20 mouse cellular contexts compared by ENCODE assay signal in the genomic region with DNA sequence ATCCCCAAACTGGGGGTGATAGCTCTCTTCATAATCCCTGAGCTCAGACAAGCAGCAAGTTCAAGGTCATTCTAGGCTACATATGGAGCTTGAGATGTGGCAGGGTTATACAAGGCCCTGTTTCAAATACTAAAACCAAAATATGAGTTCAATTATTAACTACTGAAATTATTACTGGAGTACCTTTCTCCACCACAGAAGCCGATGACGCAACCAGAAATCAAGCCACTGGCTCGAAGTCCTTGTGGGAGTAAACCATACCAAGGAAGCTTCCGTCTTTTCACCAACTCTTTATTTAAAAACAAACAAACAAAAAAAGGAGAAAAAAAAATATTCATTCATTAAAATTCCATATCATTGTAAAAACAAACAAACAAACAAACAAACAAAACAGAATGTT. TPM values are rescaled to one million over a fixed set of nuclear protein-coding genes. Genes with fewer than 3 reads are reported as not detected.
DNase-seq lines count a peak whose midpoint lies in the region; ATAC-seq and TF ChIP-seq lines count a peak whose summit lies in the region.
"Had no signal": no experiment of that assay in that cellular context is flagged by ENCODE, and none has a peak within 500 bp of the region (broad histone marks: within the 10 kb centered on the region; RNA-seq: fewer than 3 reads in every experiment).

No protein-coding gene starts in this region.

- H3K9ac ChIP-seq in liver, adult 2 months (ENCODE audit: low read depth, low read length): no peak overlapping the region; the same call in 1 of the 2 replicates
- H3K9ac ChIP-seq in liver, embryonic 11.5 days (ENCODE audit: low read depth, low read length): no peak overlapping the region
- no peak overlapping the region for H3K9ac ChIP-seq in intestine, embryonic 15.5 days
- H3K9ac ChIP-seq: embryonic facial prominence, embryonic 12.5 days; heart, embryonic 12.5 days; hindbrain, embryonic 15.5 days; liver, embryonic 14.5 days; midbrain, embryonic 12.5 days had no signal

- peak overlapping the region; percentile 81 for H3K27ac ChIP-seq in liver, adult 2 months (replicated peaks; ENCODE audit: insufficient read depth, low read depth, low read length)
- H3K27ac ChIP-seq in liver, embryonic 11.5 days (ENCODE audit: low read depth, low read length): no peak overlapping the region
- no peak overlapping the region for H3K27ac ChIP-seq in intestine, embryonic 15.5 days
- no peak overlapping the region for H3K27ac ChIP-seq in left cerebral cortex, adult 2 months
- H3K27ac ChIP-seq: embryonic facial prominence, embryonic 12.5 days; forebrain, embryonic 15.5 days; hindbrain, embryonic 15.5 days; liver, embryonic 14.5 days; macrophage; midbrain, embryonic 12.5 days; neural tube, embryonic 13.5 days had no signal

- 22% methylated on average over 4 of the region's 4 CpGs for WGBS in liver, adult 2 months
- WGBS in liver, embryonic 11.5 days: 82% methylated on average over 4 of the region's 4 CpGs
- WGBS in intestine, embryonic 15.5 days: 63% methylated on average over 4 of the region's 4 CpGs

- intact Hi-C loops in left cerebral cortex, adult 2 months (cut with DNase I): no loop called here

- peak; percentile 92 for DNase-seq in liver, adult 2 months (ENCODE audit: extremely low read depth, low read depth, low spot score)
- no peak for DNase-seq in liver, embryonic 11.5 days (ENCODE audit: low spot score)
- DNase-seq in kidney, postnatal 14 days: peak; percentile 38
- DNase-seq in splenic B cell, adult 2 months (ENCODE audit: low read depth, low spot score): peak; percentile 14
- DNase-seq in cerebellum, adult 8-10 months: no peak
- DNase-seq in left cerebral cortex, adult 2 months (ENCODE audit: extremely low spot score in 1 of 2, low spot score in 2 of 2): no peak
- DNase-seq: right cerebral cortex, postnatal 25 days; thymus, postnatal 4 days had no signal

- H3K27me3 ChIP-seq in liver, adult 2 months (ENCODE audit: control insufficient read depth, insufficient read depth, low read length): no peaks in the 10 kb centered on the region
- no peaks in the 10 kb centered on the region for H3K27me3 ChIP-seq in liver, embryonic 11.5 days (replicated peaks; ENCODE audit: control insufficient read depth, insufficient read depth, low read length)
- no peaks in the 10 kb centered on the region for H3K27me3 ChIP-seq in intestine, embryonic 15.5 days (replicated peaks)
- no peaks in the 10 kb centered on the region for H3K27me3 ChIP-seq in splenic B cell, adult 2 months (ENCODE audit: control insufficient read depth, insufficient read depth, low read length, poor library complexity, severe bottlenecking)
- H3K27me3 ChIP-seq: embryonic facial prominence, embryonic 12.5 days; forebrain, embryonic 15.5 days; heart, embryonic 12.5 days; hindbrain, embryonic 15.5 days; midbrain, embryonic 12.5 days; neural tube, embryonic 13.5 days had no signal

- H3K36me3 ChIP-seq in liver, adult 2 months (ENCODE audit: control insufficient read depth, insufficient read depth, low read length): peaks cover 60% of the 10 kb centered on the region
- H3K36me3 ChIP-seq in liver, embryonic 11.5 days (ENCODE audit: control insufficient read depth, insufficient read depth, low read length): peaks cover 31% of the 10 kb centered on the region
- peaks cover 31% of the 10 kb centered on the region for H3K36me3 ChIP-seq in intestine, embryonic 15.5 days
- peaks cover 40% of the 10 kb centered on the region for H3K36me3 ChIP-seq in splenic B cell, adult 2 months (ENCODE audit: control insufficient read depth, insufficient read depth, low read length, poor library complexity, severe bottlenecking)

- TF ChIP-seq CTCF in liver, adult 2 months (IDR thresholded peaks at IDR 0.05; ENCODE audit: low read depth, low read length): no peak
- no peak for TF ChIP-seq CTCF in left cerebral cortex, adult 2 months (IDR thresholded peaks at IDR 0.05)

- peak overlapping the region; percentile 42; the same call in 1 of the 2 replicates for H3K4me3 ChIP-seq in liver, adult 2 months (ENCODE audit: insufficient read depth, low read depth, low read length)
- no peak overlapping the region for H3K4me3 ChIP-seq in liver, embryonic 11.5 days (ENCODE audit: low read depth, low read length)
- no peak overlapping the region for H3K4me3 ChIP-seq in intestine, embryonic 15.5 days (replicated peaks)
- H3K4me3 ChIP-seq in left cerebral cortex, adult 2 months: no peak overlapping the region
- H3K4me3 ChIP-seq: embryonic facial prominence, embryonic 12.5 days; forebrain, embryonic 15.5 days; heart, embryonic 12.5 days; hindbrain, embryonic 15.5 days; midbrain, embryonic 12.5 days; neural tube, embryonic 13.5 days had no signal

- peaks cover 9% of the 10 kb centered on the region for H3K4me1 ChIP-seq in liver, adult 2 months (ENCODE audit: control insufficient read depth, insufficient read depth, low read length)
- H3K4me1 ChIP-seq in liver, embryonic 11.5 days (replicated peaks; ENCODE audit: control insufficient read depth, insufficient read depth, low read length): peaks cover 13% of the 10 kb centered on the region
- 0 out of 2 replicates have a peak, but pooled peaks cover 12% of the 10 kb centered on the region for H3K4me1 ChIP-seq in intestine, embryonic 15.5 days (replicated peaks)
- H3K4me1 ChIP-seq: embryonic facial prominence, embryonic 12.5 days had no signal

- no peak for TF ChIP-seq POLR2A in liver, adult 2 months (IDR thresholded peaks at IDR 0.05; ENCODE audit: extremely low read depth, insufficient read depth, low read length)

- no peaks in the 10 kb centered on the region for H3K79me2 ChIP-seq in liver, adult 2 months (ENCODE audit: control insufficient read depth, insufficient read depth, low read length)

- no peak for ATAC-seq in liver, embryonic 11.5 days (replicated peaks; ENCODE audit: low FRiP score)
- peak; percentile 27; the same call in 1 of the 2 replicates for ATAC-seq in intestine, embryonic 15.5 days
- ATAC-seq: CD4-positive, CD25-positive, alpha-beta regulatory T cell, adult 4 months; forebrain, embryonic 15.5 days had no signal

- no peak overlapping the region for H3K4me2 ChIP-seq in liver, embryonic 11.5 days
- H3K4me2 ChIP-seq in intestine, embryonic 15.5 days (replicated peaks): no peak overlapping the region
- H3K4me2 ChIP-seq: embryonic facial prominence, embryonic 12.5 days; forebrain, embryonic 15.5 days; heart, embryonic 12.5 days; hindbrain, embryonic 15.5 days; midbrain, embryonic 12.5 days; neural tube, embryonic 13.5 days had no signal

- H3K9me3 ChIP-seq in liver, embryonic 11.5 days (ENCODE audit: control insufficient read depth, low read length): no peaks in the 10 kb centered on the region
- no peaks in the 10 kb centered on the region for H3K9me3 ChIP-seq in intestine, embryonic 15.5 days
- H3K9me3 ChIP-seq: embryonic facial prominence, embryonic 12.5 days; forebrain, embryonic 15.5 days; heart, embryonic 12.5 days; hindbrain, embryonic 15.5 days; midbrain, embryonic 12.5 days; neural tube, embryonic 13.5 days had no signal

RNA-seq across cellular contexts. Expression of gene Polg2, which starts 2.4 kb away (rescaled TPM):
- total RNA-seq in liver, adult 2 months (2014; rRNA removed): 12.6 and 13.0 TPM in 2 replicates
- polyA plus RNA-seq in liver, adult 2 months (2012; rRNA removed): 5.8 and 6.4 TPM in 2 replicates
- polyA plus RNA-seq in liver, embryonic 11.5 days (2014; fragmentation: Nextera tagmentation; extraction: Ambion mirVana): 9.3 and 10.9 TPM in 2 replicates
- polyA plus RNA-seq in intestine, embryonic 15.5 days (2015; fragmentation: Nextera tagmentation; extraction: Ambion mirVana): 11.7 and 11.9 TPM in 2 replicates
- 1 to 10 TPM; 3.2 to 4.2 TPM for total RNA-seq in left cerebral cortex, adult 2 months (2021)

RNA-seq across cellular contexts. Expression of gene Ddx5, which starts 12.0 kb away (rescaled TPM):
- 218 and 224 TPM in 2 replicates for total RNA-seq in liver, adult 2 months (2014; rRNA removed)
- 273 and 389 TPM in 2 replicates for polyA plus RNA-seq in liver, adult 2 months (2012; rRNA removed)
- 288 and 310 TPM in 2 replicates for polyA plus RNA-seq in liver, embryonic 11.5 days (2014; fragmentation: Nextera tagmentation; extraction: Ambion mirVana)
- 257 and 283 TPM in 2 replicates for polyA plus RNA-seq in intestine, embryonic 15.5 days (2015; fragmentation: Nextera tagmentation; extraction: Ambion mirVana)
- total RNA-seq in left cerebral cortex, adult 2 months (2021): 100 to 1,000 TPM; 652 to 679 TPM

RNA-seq across cellular contexts. Expression of gene Cep95, which starts 12.1 kb away (rescaled TPM):
- 5.8 and 8.4 TPM in 2 replicates for total RNA-seq in liver, adult 2 months (2014; rRNA removed)
- polyA plus RNA-seq in liver, adult 2 months (2012; rRNA removed): 0.96 and 1.2 TPM in 2 replicates
- 18.6 and 21.1 TPM in 2 replicates for polyA plus RNA-seq in liver, embryonic 11.5 days (2014; fragmentation: Nextera tagmentation; extraction: Ambion mirVana)
- polyA plus RNA-seq in intestine, embryonic 15.5 days (2015; fragmentation: Nextera tagmentation; extraction: Ambion mirVana): 14.6 and 16.3 TPM in 2 replicates
- total RNA-seq in left cerebral cortex, adult 2 months (2021): 10 to 100 TPM; 12.6 to 15.1 TPM

RNA-seq across cellular contexts. Expression of gene Milr1, which starts 25.9 kb away (rescaled TPM):
- total RNA-seq in liver, adult 2 months (2014; rRNA removed): 0.37 and 1.1 TPM in 2 replicates
- 0.10 TPM in 2 replicates for polyA plus RNA-seq in liver, adult 2 months (2012; rRNA removed)
- polyA plus RNA-seq in liver, embryonic 11.5 days (2014; fragmentation: Nextera tagmentation; extraction: Ambion mirVana): 2.3 and 2.4 TPM in 2 replicates
- 2.0 TPM in 2 replicates for polyA plus RNA-seq in intestine, embryonic 15.5 days (2015; fragmentation: Nextera tagmentation; extraction: Ambion mirVana)
- under 1 TPM in 1 of 2 experiments, not detected in 1; 0.44 TPM for total RNA-seq in left cerebral cortex, adult 2 months (2021)
- total RNA-seq: layer of hippocampus, postnatal 25 days; MEL had no signal

RNA-seq across cellular contexts. Expression of gene Pecam1, which starts 26.5 kb away (rescaled TPM):
- total RNA-seq in liver, adult 2 months (2014; rRNA removed): 14.6 and 16.7 TPM in 2 replicates
- 5.0 and 5.4 TPM in 2 replicates for polyA plus RNA-seq in liver, adult 2 months (2012; rRNA removed)
- 17.8 and 18.0 TPM in 2 replicates for polyA plus RNA-seq in liver, embryonic 11.5 days (2014; fragmentation: Nextera tagmentation; extraction: Ambion mirVana)
- polyA plus RNA-seq in intestine, embryonic 15.5 days (2015; fragmentation: Nextera tagmentation; extraction: Ambion mirVana): 46.5 and 49.3 TPM in 2 replicates
- total RNA-seq in left cerebral cortex, adult 2 months (2021): 10 to 100 TPM; 17.3 to 22.0 TPM

Comparison
In these comparisons a context has a peak if more than half of its experiments do, and no peak if none do; other contexts are left out.
1. DNase-seq: peak in liver, adult 2 months (single experiment), kidney, postnatal 14 days (single experiment) and splenic B cell, adult 2 months (single experiment); none in liver, embryonic 11.5 days (single experiment), cerebellum, adult 8-10 months (single experiment) and left cerebral cortex, adult 2 months (0 of 2).